Mouse (Mus musculus) kidney, postnatal 0 days (tissue): ENCODE measurements around the gene Csf3. TPM values are rescaled to one million over a fixed set of nuclear protein-coding genes. Genes with fewer than 3 reads are reported as not detected.
"Not testable (repeated sequence)": the region's sequence is repeated elsewhere in the genome, so short reads cannot be mapped to it uniquely, and the experiment has no call there.

ENCODE experiments used
- ATAC-seq: fragments of 200-750 bp; cut with Nextera tagmentation; replicated peaks from 2 replicates; pipeline ENCODE4 v1.8.0; 2017; ENCODE audit warnings: low read depth, moderate number of reproducible peaks, moderate TSS enrichment, moderate library complexity; ENCODE audit not compliant: low FRiP score
- DNase-seq: peaks from one replicate; pipeline ENCODE4 v3.0.0-alpha.2; 2016; ENCODE audit warnings: low spot score
- H3K27ac ChIP-seq: fragments of 300-500 bp; sonication (generic); 2 replicates; pipeline ENCODE4 v1.5.1; 2014; ENCODE audit warnings: mild to moderate bottlenecking
- H3K27me3 ChIP-seq: fragments of 300-500 bp; sonication (generic); 2 replicates; pipeline ENCODE4 v1.6.1; 2014; ENCODE audit warnings: low read length, mixed read lengths; ENCODE audit not compliant: insufficient read depth
- H3K36me3 ChIP-seq: fragments of 300-500 bp; sonication (generic); 2 replicates; pipeline ENCODE4 v1.6.1; 2014; ENCODE audit warnings: low read length, mixed read lengths; ENCODE audit not compliant: insufficient read depth
- H3K4me1 ChIP-seq: fragments of 300-500 bp; sonication (generic); replicated peaks from 2 replicates; pipeline ENCODE4 v1.6.1; 2014; ENCODE audit warnings: antibody characterized with exemption, low read length, mixed read lengths; ENCODE audit not compliant: insufficient read depth
- H3K4me2 ChIP-seq: fragments of 300-500 bp; sonication (generic); 2 replicates; pipeline ENCODE4 v1.6.1; 2014; ENCODE audit warnings: mild to moderate bottlenecking, low read length, moderate library complexity, mixed read lengths
- H3K4me3 ChIP-seq: fragments of 300-500 bp; sonication (generic); replicated peaks from 2 replicates; pipeline ENCODE4 v1.5.1; 2014; ENCODE audit warnings: low read depth, low read length
- H3K9ac ChIP-seq: fragments of 300-500 bp; sonication (generic); 2 replicates; pipeline ENCODE4 v1.6.1; 2014; ENCODE audit warnings: low read depth, low read length
- H3K9me3 ChIP-seq: fragments of 300-500 bp; sonication (generic); replicated peaks from 2 replicates; pipeline ENCODE4 v1.6.1; 2016; ENCODE audit warnings: low read length, inconsistent platforms, mixed read lengths
- CTCF ChIP-seq: IDR thresholded peaks from 2 replicates; pipeline ENCODE4 v1.5.1; 2016; ENCODE audit warnings: antibody characterized with exemption, low read depth, mild to moderate bottlenecking, moderate library complexity
- WGBS: fragments of 180-500 bp; shearing (Covaris S2); extraction: QIAGEN DNeasy Blood & Tissue Kit; methylation state at CpG from one replicate; pipeline ENCODE4 v1.1.7; 2014; 5-methylcytosine and 5-hydroxymethylcytosine counted together
- polyA plus RNA-seq: library from polyadenylated mRNA; unstranded; fragments of >200 nt; fragmentation: Nextera tagmentation; extraction: Ambion mirVana; gene quantifications from 2 replicates; pipeline ENCODE4 v1.2.1, GENCODE M21; 2015

The Csf3 gene
- polyA plus RNA-seq, 1 experiment from 2014 or later = 0.13 TPM

DNA sequence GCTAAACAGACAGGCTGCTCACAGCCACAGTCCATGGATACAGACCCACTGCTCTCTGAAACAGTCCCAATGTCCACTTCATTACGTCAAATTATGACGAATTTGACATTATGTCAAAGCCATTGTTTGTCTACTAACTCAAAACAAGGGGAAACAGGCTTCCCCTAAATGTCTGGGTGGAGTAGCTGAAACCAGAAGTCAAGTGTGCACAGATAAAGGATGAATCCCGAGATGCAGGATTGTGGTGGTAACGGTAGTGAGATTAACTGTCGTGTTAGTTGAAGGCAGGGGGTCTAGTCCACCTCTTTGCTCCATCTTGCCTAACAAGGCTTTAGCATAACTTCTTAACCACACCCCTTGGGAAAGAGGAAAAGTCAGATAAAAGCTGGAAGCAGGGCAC, 28.6 kb upstream of the Csf3 start:
- Histone ChIP-seq H3K9ac (no peak overlapping the region), H3K27me3 (no peaks in the 10 kb centered on the region), H3K27ac (no peak overlapping the region), H3K36me3 (no peaks in the 10 kb centered on the region), H3K9me3 (no peaks in the 10 kb centered on the region), H3K4me2 (no peak overlapping the region), H3K4me1 (no peaks in the 10 kb centered on the region), H3K4me3 (no peak overlapping the region)
- ATAC-seq (no peak), DNase-seq (no peak)
- WGBS = 89% methylated on average over 5 of the region's 5 CpGs
- TF ChIP-seq CTCF = no peak

DNA sequence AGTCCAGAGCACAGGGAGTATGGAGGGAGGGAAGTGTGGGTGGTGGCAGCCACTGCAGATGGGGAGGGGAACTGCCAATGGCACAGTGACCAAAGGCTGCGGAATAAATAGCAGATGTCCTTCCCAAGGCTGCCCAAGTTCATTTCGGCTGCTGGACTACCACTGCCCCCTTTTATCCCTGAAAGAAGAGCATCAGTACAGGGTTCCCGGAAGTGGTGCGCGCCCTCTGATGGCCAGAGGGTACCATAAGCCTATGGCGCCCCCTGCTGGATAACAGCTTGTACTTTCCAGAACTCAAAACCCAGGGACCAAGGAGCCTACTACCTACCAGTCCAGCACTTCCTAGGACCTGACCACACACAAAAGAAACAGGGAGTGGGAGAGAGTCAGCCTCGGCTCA, 27.9 kb upstream of the Csf3 start:
- ATAC-seq (peak; percentile 51; the same call in 1 of the 2 replicates), DNase-seq (peak; percentile 84)
- H3K27me3 ChIP-seq, H3K4me2 ChIP-seq, H3K27ac ChIP-seq, H3K4me3 ChIP-seq, H3K36me3 ChIP-seq, H3K9me3 ChIP-seq, H3K9ac ChIP-seq, H3K4me1 ChIP-seq: not testable (repeated sequence)
- 3% methylated on average over 6 of the region's 7 CpGs for WGBS
- TF ChIP-seq CTCF = peak; percentile 71

DNA sequence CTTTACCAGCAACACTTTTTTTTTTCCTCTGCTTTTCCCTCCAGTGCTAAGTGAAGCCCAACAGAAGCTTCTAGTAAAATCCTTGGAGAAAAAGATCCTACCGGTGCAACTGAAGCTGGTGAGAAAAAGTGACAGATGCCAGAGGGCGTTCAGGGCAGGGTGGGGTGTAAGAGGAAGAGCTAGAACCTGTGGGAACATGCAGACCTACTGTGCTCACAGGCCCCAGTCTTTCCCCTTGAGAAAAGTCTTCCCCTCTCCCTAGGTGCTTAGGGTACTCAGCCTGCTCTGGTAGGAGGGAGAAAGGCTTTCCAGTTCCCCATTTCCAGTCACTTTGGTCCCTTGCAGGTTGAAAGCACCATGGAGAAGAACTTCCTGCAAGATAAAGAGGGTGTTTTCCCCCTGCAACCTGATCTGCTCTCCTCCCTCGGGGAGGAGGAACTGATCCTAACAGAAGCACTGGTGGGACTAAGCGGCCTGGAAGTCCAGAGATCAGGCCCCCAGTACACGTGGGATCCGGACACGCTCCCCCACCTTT, 25.2 kb upstream of the Csf3 start:
- H3K9me3 ChIP-seq = no peaks in the 10 kb centered on the region
- no peak overlapping the region for H3K27ac ChIP-seq
- no peaks in the 10 kb centered on the region for H3K4me1 ChIP-seq
- no peaks in the 10 kb centered on the region for H3K36me3 ChIP-seq
- H3K27me3 ChIP-seq = no peaks in the 10 kb centered on the region
- ATAC-seq = no peak
- no peak overlapping the region for H3K4me3 ChIP-seq
- H3K9ac ChIP-seq = 0 out of 2 replicates have a peak overlapping the region, but pooled peaks have one; percentile 13
- TF ChIP-seq CTCF = no peak
- H3K4me2 ChIP-seq = no peak overlapping the region
- WGBS = 13% methylated on average over 7 of the region's 7 CpGs
- no peak for DNase-seq

DNA sequence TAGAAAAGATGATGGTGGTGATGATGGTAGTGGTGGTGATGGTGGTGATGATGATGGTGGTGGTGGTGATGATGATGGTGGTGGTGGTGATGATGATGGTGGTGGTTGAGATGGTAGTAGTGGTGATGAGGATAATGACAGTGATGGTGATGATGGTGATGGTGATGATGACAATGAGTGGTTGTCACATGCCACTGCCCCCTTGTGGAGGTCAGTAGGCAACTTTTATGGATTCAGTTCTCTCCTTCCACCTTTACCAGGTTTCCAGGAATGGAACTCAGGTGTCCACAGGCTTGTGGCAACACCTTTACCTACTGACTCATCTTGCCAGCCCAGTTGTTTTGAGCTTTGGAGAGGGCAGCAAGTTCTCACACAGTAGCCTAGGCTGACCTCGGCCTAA, 21.0 kb upstream of the Csf3 start:
- Histone ChIP-seq H3K27ac (no peak overlapping the region), H3K4me3 (no peak overlapping the region), H3K9ac (no peak overlapping the region), H3K4me2 (no peak overlapping the region), H3K9me3 (no peaks in the 10 kb centered on the region), H3K27me3 (no peaks in the 10 kb centered on the region), H3K4me1 (0 out of 2 replicates have a peak, but pooled peaks cover 3% of the 10 kb centered on the region), H3K36me3 (no peaks in the 10 kb centered on the region)
- ATAC-seq (no peak), DNase-seq (no peak)
- WGBS = 100% methylated on average over 1 of the region's 1 CpGs
- peak; percentile 27; the same call in 1 of the 2 replicates for TF ChIP-seq CTCF

DNA sequence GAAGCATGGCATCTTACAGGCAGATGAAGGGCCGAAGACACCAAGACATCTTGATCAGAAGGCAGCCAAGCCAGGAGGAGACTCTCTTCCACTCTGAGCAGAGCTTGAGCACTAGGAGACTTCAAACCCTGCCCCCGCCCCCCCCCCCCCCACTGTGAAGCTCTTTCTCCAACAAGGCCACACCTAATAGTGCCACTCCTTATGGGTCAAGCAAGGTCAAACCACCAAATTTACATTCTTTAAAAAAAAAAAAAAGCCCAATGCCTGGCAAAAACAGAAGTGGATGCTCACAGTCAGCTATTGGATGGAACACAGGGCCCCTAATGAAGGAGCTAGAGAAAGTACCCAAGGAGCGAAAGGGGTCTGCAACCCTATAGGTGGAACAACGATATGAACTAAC, 20.5 kb upstream of the Csf3 start:
- not testable (repeated sequence) for H3K4me1 ChIP-seq, H3K9me3 ChIP-seq, H3K9ac ChIP-seq, H3K27ac ChIP-seq, H3K4me3 ChIP-seq, ATAC-seq, H3K27me3 ChIP-seq, H3K36me3 ChIP-seq, H3K4me2 ChIP-seq, DNase-seq
- 94% methylated on average over 4 of the region's 4 CpGs for WGBS

DNA sequence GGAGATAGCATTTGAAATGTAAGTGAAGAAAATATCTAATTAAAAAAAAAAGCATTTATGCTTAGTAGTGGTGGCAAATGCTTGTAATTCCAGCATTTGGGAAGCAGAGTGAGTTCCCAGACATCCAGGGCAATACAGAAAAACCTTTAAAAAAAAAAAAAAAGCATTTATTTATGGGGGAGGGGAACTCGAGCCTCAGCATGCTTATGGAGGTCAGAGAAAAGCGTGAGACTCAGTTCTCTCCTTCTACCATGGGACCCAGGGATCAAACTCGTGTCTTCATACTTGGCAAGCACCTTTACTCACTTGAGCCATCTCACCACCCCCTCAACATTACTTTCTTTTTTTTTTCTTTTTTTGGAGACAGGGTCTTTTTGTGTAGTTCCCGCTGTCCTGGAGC, 19.9 kb upstream of the Csf3 start:
- Histone ChIP-seq H3K27me3 (no peaks in the 10 kb centered on the region), H3K27ac (no peak overlapping the region), H3K4me1 (0 out of 2 replicates have a peak, but pooled peaks cover 3% of the 10 kb centered on the region), H3K4me3 (no peak overlapping the region), H3K36me3 (peaks cover 10% of the 10 kb centered on the region; the same call in 1 of the 2 replicates), H3K9ac (no peak overlapping the region), H3K4me2 (no peak overlapping the region), H3K9me3 (no peaks in the 10 kb centered on the region)
- no peak for ATAC-seq
- TF ChIP-seq CTCF = no peak
- no peak for DNase-seq
- WGBS = 88% methylated on average over 4 of the region's 4 CpGs
